Mouse (Mus musculus) G1E (cell line): ENCODE measurements around the gene Pex5l.

Experiments
- CTCF ChIP-seq: IDR thresholded peaks from 2 replicates; pipeline ENCODE4 v1.5.1; 2012; ENCODE audit warnings: low read depth, low read length, inconsistent platforms, mixed read lengths
- GATA1 ChIP-seq: IDR thresholded peaks from 2 replicates; pipeline ENCODE4 v1.6.1; 2012; ENCODE audit warnings: borderline replicate concordance, low read length, inconsistent platforms, mixed read lengths
- POLR2AphosphoS5 ChIP-seq: IDR thresholded peaks from 2 replicates; pipeline ENCODE4 v1.6.1; 2012; ENCODE audit warnings: low read depth, low read length, inconsistent platforms; ENCODE audit not compliant: insufficient replicate concordance
- TAL1 ChIP-seq: conservative IDR thresholded peaks from 2 replicates; pipeline ENCODE4 v1.6.1; 2012; ENCODE audit warnings: low read depth, low read length, inconsistent platforms, mixed read lengths

DNA sequence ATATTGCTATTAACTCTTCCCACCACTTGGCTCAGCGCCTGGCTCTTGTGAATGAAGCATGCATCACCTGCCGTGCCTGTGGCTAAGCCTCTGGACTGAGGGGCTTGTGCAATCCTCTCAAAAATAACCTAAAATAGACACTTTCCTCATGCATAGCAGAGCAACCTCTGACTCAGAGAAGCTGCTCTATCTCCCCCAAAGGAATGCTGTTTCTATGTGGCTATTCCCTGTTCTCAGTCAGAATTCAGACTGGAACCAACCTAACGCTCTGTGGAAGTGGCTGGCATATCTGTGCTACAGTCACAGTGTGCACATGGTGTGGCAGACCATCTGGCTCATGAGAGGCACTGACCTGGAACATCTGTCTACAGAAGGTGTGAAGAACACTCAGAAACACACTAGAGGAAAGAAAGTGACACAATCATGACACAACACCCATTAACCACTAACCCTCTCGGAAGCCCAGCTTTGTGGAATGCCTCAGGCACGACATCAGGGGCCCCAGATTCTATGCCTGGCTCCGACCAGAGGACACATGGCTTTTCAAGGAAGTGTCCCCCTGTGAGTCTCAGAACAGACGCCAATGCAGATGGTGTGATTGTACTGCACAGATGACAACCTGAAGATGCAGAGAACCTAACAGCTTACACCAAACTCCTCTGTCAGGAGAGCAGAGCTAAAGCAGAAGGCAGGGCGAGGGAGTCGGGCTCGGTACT, 68.6 kb downstream of the Pex5l start:
- TF ChIP-seq CTCF (no peak), POLR2AphosphoS5 (no peak), TAL1 (no peak), GATA1 (no peak)
